Mouse (Mus musculus): ENCODE measurements at regions not wholly inside any gene's neighbourhood (a gene's known extent, or its start where the extent isn't known, plus 50 kb on each side); places are given as distances from the start of the nearest gene placed in this dataset.

- TF ChIP-seq POLR2A (IDR thresholded peaks at IDR 0.05; ENCODE audit: borderline replicate concordance, control insufficient read depth, low read depth, low read length) (no peak), CTCF (IDR thresholded peaks at IDR 0.05; ENCODE audit: control insufficient read depth, insufficient read depth, low read length) (no peak)
- H3K4me1 ChIP-seq (ENCODE audit: control insufficient read depth, insufficient read depth, low read length): no peaks in the 10 kb centered on the region
- 62% methylated on average over 8 of the region's 8 CpGs for WGBS
- H3K27ac ChIP-seq (ENCODE audit: control insufficient read depth, insufficient read depth, low read depth, low read length, poor library complexity): no peak overlapping the region
- H3K4me3 ChIP-seq (replicated peaks; ENCODE audit: control insufficient read depth, low read depth, low read length): no peak overlapping the region
Measured at GRCm38 (mm10) chr2:74152534-74153246, 241.6 kb upstream of the Atp5g3 start.

GRCm38 (mm10) chr2:74147193-74147592 is 236.1 kb upstream of the Atp5g3 start:
- H3K4me3 ChIP-seq (replicated peaks; ENCODE audit: control insufficient read depth, low read depth, low read length): no peak overlapping the region
- H3K27ac ChIP-seq (ENCODE audit: control insufficient read depth, insufficient read depth, low read depth, low read length, poor library complexity): no peak overlapping the region
- no peaks in the 10 kb centered on the region for H3K4me1 ChIP-seq (ENCODE audit: control insufficient read depth, insufficient read depth, low read length)
- TF ChIP-seq POLR2A (IDR thresholded peaks at IDR 0.05; ENCODE audit: borderline replicate concordance, control insufficient read depth, low read depth, low read length) (no peak), CTCF (IDR thresholded peaks at IDR 0.05; ENCODE audit: control insufficient read depth, insufficient read depth, low read length) (no peak)
- 73% methylated on average over 4 of the region's 4 CpGs for WGBS

- H3K4me3 ChIP-seq (replicated peaks; ENCODE audit: control insufficient read depth, low read depth, low read length): no peak overlapping the region
- no peak overlapping the region for H3K27ac ChIP-seq (ENCODE audit: control insufficient read depth, insufficient read depth, low read depth, low read length, poor library complexity)
- 36% methylated on average over 9 of the region's 9 CpGs for WGBS
- H3K4me1 ChIP-seq (ENCODE audit: control insufficient read depth, insufficient read depth, low read length): no peaks in the 10 kb centered on the region
- no peak for TF ChIP-seq CTCF (IDR thresholded peaks at IDR 0.05; ENCODE audit: control insufficient read depth, insufficient read depth, low read length)
Measured at GRCm38 (mm10) chr2:74136624-74137003, 225.5 kb upstream of the Atp5g3 start.

DNA sequence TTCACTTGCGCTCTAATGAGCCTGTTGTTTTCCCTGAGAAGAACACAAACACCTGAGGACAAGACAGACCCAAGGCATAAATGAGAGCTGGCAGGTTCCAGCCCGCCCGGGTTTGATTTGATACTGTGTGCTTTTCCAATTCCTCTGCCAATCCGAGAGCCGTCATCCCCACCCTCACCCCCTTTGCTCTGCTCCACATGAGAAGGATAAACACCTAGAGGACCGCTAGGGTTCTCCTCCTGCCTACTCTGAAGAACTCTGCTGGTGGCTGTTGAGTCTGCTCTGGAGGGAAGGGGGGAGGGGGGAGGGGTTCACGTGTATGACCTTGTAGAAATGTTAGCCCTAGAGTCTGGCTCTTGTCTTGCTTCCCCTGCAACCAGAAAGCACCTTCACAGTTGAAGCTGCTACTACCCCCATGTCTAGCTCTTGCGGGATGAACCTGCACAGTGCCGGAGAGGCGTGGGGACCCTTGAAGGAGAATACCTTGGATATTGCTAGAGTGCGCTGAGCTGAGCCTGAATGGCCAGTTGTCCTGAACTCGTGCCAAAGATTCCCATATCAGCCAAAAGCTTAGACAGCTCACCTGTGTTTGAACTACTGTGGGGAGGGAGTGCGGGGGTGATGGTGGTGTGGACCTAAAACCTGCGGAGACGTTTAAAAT is 225.0 kb upstream of the Atp5g3 start:
- no peak overlapping the region for H3K27ac ChIP-seq (ENCODE audit: control insufficient read depth, insufficient read depth, low read depth, low read length, poor library complexity)
- TF ChIP-seq POLR2A (IDR thresholded peaks at IDR 0.05; ENCODE audit: borderline replicate concordance, control insufficient read depth, low read depth, low read length) (no peak), CTCF (IDR thresholded peaks at IDR 0.05; ENCODE audit: control insufficient read depth, insufficient read depth, low read length) (no peak)
- H3K4me3 ChIP-seq (replicated peaks; ENCODE audit: control insufficient read depth, low read depth, low read length): no peak overlapping the region
- 59% methylated on average over 15 of the region's 15 CpGs for WGBS
- H3K4me1 ChIP-seq (ENCODE audit: control insufficient read depth, insufficient read depth, low read length): no peaks in the 10 kb centered on the region

- Histone ChIP-seq H3K27ac (ENCODE audit: control insufficient read depth, insufficient read depth, low read depth, low read length, poor library complexity) (no peak overlapping the region), H3K4me1 (ENCODE audit: control insufficient read depth, insufficient read depth, low read length) (no peaks in the 10 kb centered on the region), H3K4me3 (replicated peaks; ENCODE audit: control insufficient read depth, low read depth, low read length) (no peak overlapping the region)
- TF ChIP-seq CTCF (IDR thresholded peaks at IDR 0.05; ENCODE audit: control insufficient read depth, insufficient read depth, low read length): no peak
- no peak for TF ChIP-seq POLR2A (IDR thresholded peaks at IDR 0.05; ENCODE audit: borderline replicate concordance, control insufficient read depth, low read depth, low read length)
- 35% methylated on average over 8 of the region's 8 CpGs for WGBS
Measured at GRCm38 (mm10) chr2:74130141-74130588, 219.0 kb upstream of the Atp5g3 start.

- Histone ChIP-seq H3K4me1 (ENCODE audit: control insufficient read depth, insufficient read depth, low read length) (no peaks in the 10 kb centered on the region), H3K27ac (ENCODE audit: control insufficient read depth, insufficient read depth, low read depth, low read length, poor library complexity) (no peak overlapping the region), H3K4me3 (replicated peaks; ENCODE audit: control insufficient read depth, low read depth, low read length) (no peak overlapping the region)
- TF ChIP-seq POLR2A (IDR thresholded peaks at IDR 0.05; ENCODE audit: borderline replicate concordance, control insufficient read depth, low read depth, low read length) (no peak), CTCF (IDR thresholded peaks at IDR 0.05; ENCODE audit: control insufficient read depth, insufficient read depth, low read length) (no peak)
- 4% methylated on average over 14 of the region's 14 CpGs for WGBS
Measured at GRCm38 (mm10) chr2:74128782-74129538, 217.8 kb upstream of the Atp5g3 start.

DNA sequence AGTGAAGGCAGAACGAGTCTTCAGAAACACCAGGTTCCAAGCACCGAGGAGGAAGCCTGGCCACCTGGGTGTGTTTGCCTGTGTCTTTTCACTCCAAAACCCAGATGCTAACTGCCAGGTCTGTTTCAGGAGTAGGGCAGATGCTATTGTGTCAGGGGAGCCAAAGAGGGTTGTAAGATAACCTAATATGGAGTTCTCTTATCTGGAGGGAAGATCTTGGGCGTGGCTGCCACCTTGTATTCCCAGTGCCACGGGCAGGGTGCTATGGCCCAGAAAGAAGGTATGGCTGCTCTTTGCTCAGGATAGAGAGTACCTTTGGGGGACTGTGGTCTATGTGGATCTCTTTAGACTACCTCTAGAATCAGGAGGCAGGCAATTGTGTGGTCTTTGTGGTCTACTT is 216.0 kb upstream of the Atp5g3 start:
- Histone ChIP-seq H3K27ac (ENCODE audit: control insufficient read depth, insufficient read depth, low read depth, low read length, poor library complexity) (no peak overlapping the region), H3K4me1 (ENCODE audit: control insufficient read depth, insufficient read depth, low read length) (no peaks in the 10 kb centered on the region), H3K4me3 (replicated peaks; ENCODE audit: control insufficient read depth, low read depth, low read length) (no peak overlapping the region)
- TF ChIP-seq POLR2A (IDR thresholded peaks at IDR 0.05; ENCODE audit: borderline replicate concordance, control insufficient read depth, low read depth, low read length): no peak
- no peak for TF ChIP-seq CTCF (IDR thresholded peaks at IDR 0.05; ENCODE audit: control insufficient read depth, insufficient read depth, low read length)
- 74% methylated on average over 4 of the region's 4 CpGs for WGBS

GRCm38 (mm10) chr2:74124252-74124651 is 213.1 kb upstream of the Atp5g3 start:
- WGBS: 57% methylated on average over 2 of the region's 2 CpGs
- Histone ChIP-seq H3K4me3 (replicated peaks; ENCODE audit: control insufficient read depth, low read depth, low read length) (no peak overlapping the region), H3K4me1 (ENCODE audit: control insufficient read depth, insufficient read depth, low read length) (no peaks in the 10 kb centered on the region), H3K27ac (ENCODE audit: control insufficient read depth, insufficient read depth, low read depth, low read length, poor library complexity) (no peak overlapping the region)
- no peak for TF ChIP-seq CTCF (IDR thresholded peaks at IDR 0.05; ENCODE audit: control insufficient read depth, insufficient read depth, low read length)
- TF ChIP-seq POLR2A (IDR thresholded peaks at IDR 0.05; ENCODE audit: borderline replicate concordance, control insufficient read depth, low read depth, low read length): no peak

Measured in bone marrow, adult 2 months (tissue).